Mouse (Mus musculus): Measurements from ENCODE around the gene Hoxa10. TPM values are rescaled to one million over a fixed set of nuclear protein-coding genes. Genes with fewer than 3 reads are reported as not detected.

Hoxa10 gene
- polyA plus RNA-seq, 1 experiment from 2014 or later = 79.4 TPM

GRCm38 (mm10) chr6:52200073-52200750 is 40.4 kb downstream of the Hoxa10 start:
- Histone ChIP-seq H3K9ac (replicated peaks; ENCODE audit: low read depth, low read length) (no peak overlapping the region; the same call in 1 of the 2 replicates), H3K4me2 (ENCODE audit: low read depth, low read length) (peak overlapping the region; percentile 99), H3K4me3 (ENCODE audit: low read depth, low read length) (peak overlapping the region; percentile 11; the same call in 1 of the 2 replicates), H3K9me3 (ENCODE audit: control insufficient read depth, low read length) (no peaks in the 10 kb centered on the region), H3K27ac (ENCODE audit: low read depth, low read length) (peak overlapping the region; percentile 35), H3K27me3 (ENCODE audit: control insufficient read depth, insufficient read depth, low read length) (no peaks in the 10 kb centered on the region), H3K4me1 (ENCODE audit: control insufficient read depth, insufficient read depth, low read length) (peaks cover 82% of the 10 kb centered on the region), H3K36me3 (ENCODE audit: control insufficient read depth, insufficient read depth, low read length) (peaks cover 33% of the 10 kb centered on the region)
- 4% methylated on average over 30 of the region's 30 CpGs for WGBS
- no peak for ATAC-seq (ENCODE audit: low read depth)

GRCm38 (mm10) chr6:52197271-52197670 is 43.4 kb downstream of the Hoxa10 start:
- Histone ChIP-seq H3K9me3 (ENCODE audit: control insufficient read depth, low read length) (no peaks in the 10 kb centered on the region), H3K4me1 (ENCODE audit: control insufficient read depth, insufficient read depth, low read length) (peaks cover 78% of the 10 kb centered on the region), H3K4me2 (ENCODE audit: low read depth, low read length) (peak overlapping the region; percentile 26; the same call in 1 of the 2 replicates), H3K9ac (replicated peaks; ENCODE audit: low read depth, low read length) (no peak overlapping the region; the same call in 1 of the 2 replicates), H3K4me3 (ENCODE audit: low read depth, low read length) (no peak overlapping the region), H3K27me3 (ENCODE audit: control insufficient read depth, insufficient read depth, low read length) (no peaks in the 10 kb centered on the region), H3K27ac (ENCODE audit: low read depth, low read length) (peak overlapping the region; percentile 62; the same call in 1 of the 2 replicates), H3K36me3 (ENCODE audit: control insufficient read depth, insufficient read depth, low read length) (peaks cover 12% of the 10 kb centered on the region; the same call in 1 of the 2 replicates)
- 2% methylated on average over 10 of the region's 10 CpGs for WGBS
- no peak for ATAC-seq (ENCODE audit: low read depth)

- Histone ChIP-seq H3K9ac (replicated peaks; ENCODE audit: low read depth, low read length) (no peak overlapping the region; the same call in 1 of the 2 replicates), H3K27me3 (ENCODE audit: control insufficient read depth, insufficient read depth, low read length) (no peaks in the 10 kb centered on the region), H3K27ac (ENCODE audit: low read depth, low read length) (peak overlapping the region; percentile 62; the same call in 1 of the 2 replicates), H3K36me3 (ENCODE audit: control insufficient read depth, insufficient read depth, low read length) (peaks cover 8% of the 10 kb centered on the region; the same call in 1 of the 2 replicates), H3K9me3 (ENCODE audit: control insufficient read depth, low read length) (no peaks in the 10 kb centered on the region), H3K4me2 (ENCODE audit: low read depth, low read length) (peak overlapping the region; percentile 26; the same call in 1 of the 2 replicates), H3K4me3 (ENCODE audit: low read depth, low read length) (no peak overlapping the region), H3K4me1 (ENCODE audit: control insufficient read depth, insufficient read depth, low read length) (peaks cover 78% of the 10 kb centered on the region)
- 11% methylated on average over 9 of the region's 9 CpGs for WGBS
- ATAC-seq (ENCODE audit: low read depth) = no peak
Measured at GRCm38 (mm10) chr6:52196811-52197210, 43.8 kb downstream of the Hoxa10 start.

- H3K27me3 ChIP-seq (ENCODE audit: control insufficient read depth, insufficient read depth, low read length) = no peaks in the 10 kb centered on the region
- no peak for ATAC-seq (ENCODE audit: low read depth)
- H3K4me1 ChIP-seq (ENCODE audit: control insufficient read depth, insufficient read depth, low read length) = peaks cover 75% of the 10 kb centered on the region
- no peaks in the 10 kb centered on the region for H3K9me3 ChIP-seq (ENCODE audit: control insufficient read depth, low read length)
- peaks cover 4% of the 10 kb centered on the region; the same call in 1 of the 2 replicates for H3K36me3 ChIP-seq (ENCODE audit: control insufficient read depth, insufficient read depth, low read length)
- H3K27ac ChIP-seq (ENCODE audit: low read depth, low read length) = peak overlapping the region; percentile 2
- WGBS = 6% methylated on average over 10 of the region's 10 CpGs
- H3K9ac ChIP-seq (replicated peaks; ENCODE audit: low read depth, low read length) = no peak overlapping the region
- H3K4me3 ChIP-seq (ENCODE audit: low read depth, low read length) = no peak overlapping the region
- H3K4me2 ChIP-seq (ENCODE audit: low read depth, low read length) = peak overlapping the region; percentile 21; the same call in 1 of the 2 replicates
Measured at GRCm38 (mm10) chr6:52194690-52195089, 46.0 kb downstream of the Hoxa10 start.

- Histone ChIP-seq H3K4me2 (ENCODE audit: low read depth, low read length) (peak overlapping the region; percentile 98), H3K4me1 (ENCODE audit: control insufficient read depth, insufficient read depth, low read length) (peaks cover 83% of the 10 kb centered on the region), H3K9me3 (ENCODE audit: control insufficient read depth, low read length) (no peaks in the 10 kb centered on the region), H3K4me3 (ENCODE audit: low read depth, low read length) (peak overlapping the region; percentile 57), H3K27me3 (ENCODE audit: control insufficient read depth, insufficient read depth, low read length) (no peaks in the 10 kb centered on the region), H3K9ac (replicated peaks; ENCODE audit: low read depth, low read length) (peak overlapping the region; percentile 58), H3K36me3 (ENCODE audit: control insufficient read depth, insufficient read depth, low read length) (peaks cover 12% of the 10 kb centered on the region; the same call in 1 of the 2 replicates), H3K27ac (ENCODE audit: low read depth, low read length) (peak overlapping the region; percentile 88)
- ATAC-seq (ENCODE audit: low read depth) = peak; percentile 59
- WGBS = under 1% methylated on average over 42 of the region's 55 CpGs
Measured at GRCm38 (mm10) chr6:52191860-52192550, 48.6 kb downstream of the Hoxa10 start.

GRCm38 (mm10) chr6:52190906-52191810 is 49.5 kb downstream of the Hoxa10 start, which contains the start of gene Hoxa4:
TSS of gene Hoxa4 (minus strand) at chr6:52191753.
- peaks cover 12% of the 10 kb centered on the region; the same call in 1 of the 2 replicates for H3K36me3 ChIP-seq (ENCODE audit: control insufficient read depth, insufficient read depth, low read length)
- peak within 1 kb of the TSS; percentile 98 for H3K4me2 ChIP-seq (ENCODE audit: low read depth, low read length)
- peaks cover 74% of the 10 kb centered on the region for H3K4me1 ChIP-seq (ENCODE audit: control insufficient read depth, insufficient read depth, low read length)
- WGBS = under 1% methylated on average over 54 of the region's 102 CpGs
- H3K27me3 ChIP-seq (ENCODE audit: control insufficient read depth, insufficient read depth, low read length) = no peaks in the 10 kb centered on the region
- peak within 1 kb of the TSS; percentile 57 for H3K4me3 ChIP-seq (ENCODE audit: low read depth, low read length)
- H3K9ac ChIP-seq (replicated peaks; ENCODE audit: low read depth, low read length) = peak within 1 kb of the TSS; percentile 89
- ATAC-seq (ENCODE audit: low read depth) = peak; percentile 85
- H3K9me3 ChIP-seq (ENCODE audit: control insufficient read depth, low read length) = no peaks in the 10 kb centered on the region
- H3K27ac ChIP-seq (ENCODE audit: low read depth, low read length) = peak within 1 kb of the TSS; percentile 94

- Histone ChIP-seq H3K36me3 (ENCODE audit: control insufficient read depth, insufficient read depth, low read length) (peaks cover 12% of the 10 kb centered on the region; the same call in 1 of the 2 replicates), H3K9me3 (ENCODE audit: control insufficient read depth, low read length) (no peaks in the 10 kb centered on the region), H3K27me3 (ENCODE audit: control insufficient read depth, insufficient read depth, low read length) (no peaks in the 10 kb centered on the region), H3K4me3 (ENCODE audit: low read depth, low read length) (peak overlapping the region; percentile 57), H3K27ac (ENCODE audit: low read depth, low read length) (peak overlapping the region; percentile 94), H3K4me2 (ENCODE audit: low read depth, low read length) (peak overlapping the region; percentile 98), H3K9ac (replicated peaks; ENCODE audit: low read depth, low read length) (0 out of 2 replicates have a peak overlapping the region, but pooled peaks have one; percentile 2), H3K4me1 (ENCODE audit: control insufficient read depth, insufficient read depth, low read length) (peaks cover 74% of the 10 kb centered on the region)
- ATAC-seq (ENCODE audit: low read depth) = 0 out of 2 replicates have a peak, but pooled peaks have one; percentile 3
- 3% methylated on average over 23 of the region's 23 CpGs for WGBS
Measured at GRCm38 (mm10) chr6:52190410-52190809, 50.2 kb downstream of the Hoxa10 start.

GRCm38 (mm10) chr6:52189909-52190308 is 50.7 kb downstream of the Hoxa10 start:
- Histone ChIP-seq H3K9ac (replicated peaks; ENCODE audit: low read depth, low read length) (0 out of 2 replicates have a peak overlapping the region, but pooled peaks have one; percentile 2), H3K27ac (ENCODE audit: low read depth, low read length) (peak overlapping the region; percentile 94; the same call in 1 of the 2 replicates), H3K27me3 (ENCODE audit: control insufficient read depth, insufficient read depth, low read length) (no peaks in the 10 kb centered on the region), H3K4me2 (ENCODE audit: low read depth, low read length) (peak overlapping the region; percentile 98), H3K4me3 (ENCODE audit: low read depth, low read length) (peak overlapping the region; percentile 57; the same call in 1 of the 2 replicates), H3K4me1 (ENCODE audit: control insufficient read depth, insufficient read depth, low read length) (peaks cover 77% of the 10 kb centered on the region), H3K9me3 (ENCODE audit: control insufficient read depth, low read length) (no peaks in the 10 kb centered on the region), H3K36me3 (ENCODE audit: control insufficient read depth, insufficient read depth, low read length) (peaks cover 12% of the 10 kb centered on the region; the same call in 1 of the 2 replicates)
- 11% methylated on average over 8 of the region's 8 CpGs for WGBS
- no peak for ATAC-seq (ENCODE audit: low read depth)
